Mouse (Mus musculus) adrenal gland, postnatal 14 days (tissue): Measurements from ENCODE around the gene Olfr247. TPM values are rescaled to one million over a fixed set of nuclear protein-coding genes. Genes with fewer than 3 reads are reported as not detected.
"Not testable (repeated sequence)": the region's sequence is repeated elsewhere in the genome, so short reads cannot be mapped to it uniquely, and the experiment has no call there.

ENCODE experiments used
- DNase-seq: peaks from one replicate; pipeline ENCODE4 v3.0.0; 2021; ENCODE audit warnings: mixed read lengths
- long read RNA-seq, 2 experiments: library from polyadenylated mRNA; stranded (forward); transcript quantifications; one replicate each; pipeline ENCODE4 v2.0.0; 2021
- total RNA-seq: library from RNA; stranded (reverse); gene quantifications from 2 replicates; pipeline ENCODE4 v1.2.3, GENCODE M21; 2021

The Olfr247 gene
- not detected in 2 replicates for total RNA-seq
- long read RNA-seq, experiment 1, result 0 reads
- long read RNA-seq, experiment 2, result 0 reads

- DNase-seq, result not testable (repeated sequence)
Observed at GRCm38 (mm10) chr10:129976040-129976439, at the start of gene Olfr247. TSS of gene Olfr247 (minus strand) at chr10:129976140.

GRCm38 (mm10) chr10:130012321-130012720 is 36.4 kb upstream of the Olfr247 start, which contains the start of gene Olfr820:
TSS of gene Olfr820 (plus strand) at chr10:130012621.
- no peak for DNase-seq

GRCm38 (mm10) chr10:130005366-130005765 is 29.4 kb upstream of the Olfr247 start:
- DNase-seq, result not testable (repeated sequence)

- DNase-seq, result not testable (repeated sequence)
Observed at GRCm38 (mm10) chr10:130004104-130004503, 28.2 kb upstream of the Olfr247 start.

- not testable (repeated sequence) for DNase-seq
Observed at GRCm38 (mm10) chr10:129984962-129985361, 9.0 kb upstream of the Olfr247 start, which contains the start of gene Gm10310. TSS of gene Gm10310 (minus strand) at chr10:129985062.

GRCm38 (mm10) chr10:129981867-129982266 is 5.9 kb upstream of the Olfr247 start:
- not testable (repeated sequence) for DNase-seq

- not testable (repeated sequence) for DNase-seq
Observed at GRCm38 (mm10) chr10:129972994-129973393, 2.9 kb downstream of the Olfr247 start.

GRCm38 (mm10) chr10:129967166-129967565 is 8.8 kb downstream of the Olfr247 start, which contains the start of gene Olfr819:
TSS of gene Olfr819 (minus strand) at chr10:129967266.
- DNase-seq, result not testable (repeated sequence)

- not testable (repeated sequence) for DNase-seq
Observed at GRCm38 (mm10) chr10:129966232-129966631, 9.7 kb downstream of the Olfr247 start.

GRCm38 (mm10) chr10:129949000-129949399 is 26.9 kb downstream of the Olfr247 start, which contains the start of gene Olfr818:
TSS of gene Olfr818 (minus strand) at chr10:129949100.
- DNase-seq, result no peak

Other genes with a start within 250 kb of the Olfr247 start
- not detected in 2 replicates for gene Olfr805, start 246.8 kb downstream of the Olfr247 start, total RNA-seq
- gene Olfr806, start 234.2 kb downstream of the Olfr247 start, total RNA-seq, result not detected in 2 replicates
- gene Olfr807, start 218.3 kb downstream of the Olfr247 start, total RNA-seq, result not detected in 2 replicates
- gene Olfr808, start 210.7 kb downstream of the Olfr247 start, total RNA-seq, result not detected in 2 replicates
- not detected in 2 replicates for gene Olfr809, start 201.5 kb downstream of the Olfr247 start, total RNA-seq
- gene Olfr810, start 181.2 kb downstream of the Olfr247 start, total RNA-seq, result not detected in 2 replicates
- gene Olfr811, start 171.7 kb downstream of the Olfr247 start, total RNA-seq, result not detected in 2 replicates
- not detected in 2 replicates for gene Olfr812, start 130.0 kb downstream of the Olfr247 start, total RNA-seq
- gene Olfr813, start 120.8 kb downstream of the Olfr247 start, total RNA-seq, result not detected in 2 replicates
- not detected in 2 replicates for gene Olfr814, start 96.3 kb downstream of the Olfr247 start, total RNA-seq
- gene Olfr815, start 70.3 kb downstream of the Olfr247 start, total RNA-seq, result not detected in 2 replicates
- not detected in 2 replicates for gene Olfr816, start 60.5 kb downstream of the Olfr247 start, total RNA-seq
- gene Olfr818, start 27.0 kb downstream of the Olfr247 start, total RNA-seq, result not detected in 2 replicates
- not detected in 2 replicates for gene Olfr819, start 8.9 kb downstream of the Olfr247 start, total RNA-seq
- gene Gm10310, start 8.9 kb upstream of the Olfr247 start, total RNA-seq, result not detected in 2 replicates
- gene Olfr820, start 36.5 kb upstream of the Olfr247 start, total RNA-seq, result not detected in 2 replicates
- not detected in 2 replicates for gene Olfr821, start 54.2 kb upstream of the Olfr247 start, total RNA-seq
- not detected in 2 replicates for gene Olfr822, start 95.1 kb upstream of the Olfr247 start, total RNA-seq
- gene Olfr823, start 139.2 kb upstream of the Olfr247 start, total RNA-seq, result not detected in 2 replicates
- not detected in 2 replicates for gene Olfr824, start 153.9 kb upstream of the Olfr247 start, total RNA-seq
- not detected in 2 replicates for gene Olfr825, start 190.6 kb upstream of the Olfr247 start, total RNA-seq
- gene Olfr826, start 208.0 kb upstream of the Olfr247 start, total RNA-seq, result not detected in 2 replicates
- gene Olfr827, start 238.3 kb upstream of the Olfr247 start, total RNA-seq, result not detected in 2 replicates